Mouse (Mus musculus) brain, embryonic 14.5 days (tissue): ENCODE results near the gene Itpr1.

ENCODE experiments used
- CTCF ChIP-seq: fragments of 200-500 bp; IDR thresholded peaks from 2 replicates; pipeline ENCODE4 v1.5.1; 2012; ENCODE audit warnings: inconsistent platforms, mild to moderate bottlenecking, moderate library complexity, borderline replicate concordance; ENCODE audit not compliant: insufficient read depth, insufficient read length; ENCODE audit errors: extremely low read depth
- POLR2A ChIP-seq: fragments of 200-500 bp; IDR thresholded peaks from 2 replicates; pipeline ENCODE4 v1.6.1; 2012; ENCODE audit warnings: mild to moderate bottlenecking, inconsistent platforms, borderline replicate concordance; ENCODE audit not compliant: poor library complexity, insufficient read depth, insufficient read length, severe bottlenecking; ENCODE audit errors: extremely low read depth

DNA sequence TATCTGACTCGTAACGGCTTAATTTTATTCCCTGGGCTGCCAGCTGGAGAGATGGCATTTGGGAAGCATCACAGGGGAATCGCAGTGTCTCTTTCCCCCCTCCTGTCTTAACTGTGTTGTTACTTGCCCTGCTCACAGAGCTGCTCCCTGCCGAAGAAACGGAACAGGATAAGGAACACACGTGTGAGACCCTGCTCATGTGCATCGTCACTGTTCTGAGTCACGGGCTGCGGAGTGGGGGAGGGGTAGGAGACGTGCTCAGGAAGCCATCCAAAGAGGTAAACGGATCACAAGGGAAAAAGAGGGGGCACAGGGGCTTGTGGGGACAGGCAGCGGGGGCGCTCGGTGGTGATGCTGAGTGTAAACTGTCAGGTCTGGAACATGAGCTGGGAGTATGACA lies 305.7 kb downstream of the Itpr1 start:
- TF ChIP-seq POLR2A, result no peak
- TF ChIP-seq CTCF, result no peak
